Mouse (Mus musculus): ENCODE results near the gene Cyp2d10.

Gene Cyp2d10

GRCm38 (mm10) chr15:82358431-82359260 lies 48.3 kb downstream of the Cyp2d10 start:
- in situ Hi-C loops (cut with MboI) = no loop called here

DNA sequence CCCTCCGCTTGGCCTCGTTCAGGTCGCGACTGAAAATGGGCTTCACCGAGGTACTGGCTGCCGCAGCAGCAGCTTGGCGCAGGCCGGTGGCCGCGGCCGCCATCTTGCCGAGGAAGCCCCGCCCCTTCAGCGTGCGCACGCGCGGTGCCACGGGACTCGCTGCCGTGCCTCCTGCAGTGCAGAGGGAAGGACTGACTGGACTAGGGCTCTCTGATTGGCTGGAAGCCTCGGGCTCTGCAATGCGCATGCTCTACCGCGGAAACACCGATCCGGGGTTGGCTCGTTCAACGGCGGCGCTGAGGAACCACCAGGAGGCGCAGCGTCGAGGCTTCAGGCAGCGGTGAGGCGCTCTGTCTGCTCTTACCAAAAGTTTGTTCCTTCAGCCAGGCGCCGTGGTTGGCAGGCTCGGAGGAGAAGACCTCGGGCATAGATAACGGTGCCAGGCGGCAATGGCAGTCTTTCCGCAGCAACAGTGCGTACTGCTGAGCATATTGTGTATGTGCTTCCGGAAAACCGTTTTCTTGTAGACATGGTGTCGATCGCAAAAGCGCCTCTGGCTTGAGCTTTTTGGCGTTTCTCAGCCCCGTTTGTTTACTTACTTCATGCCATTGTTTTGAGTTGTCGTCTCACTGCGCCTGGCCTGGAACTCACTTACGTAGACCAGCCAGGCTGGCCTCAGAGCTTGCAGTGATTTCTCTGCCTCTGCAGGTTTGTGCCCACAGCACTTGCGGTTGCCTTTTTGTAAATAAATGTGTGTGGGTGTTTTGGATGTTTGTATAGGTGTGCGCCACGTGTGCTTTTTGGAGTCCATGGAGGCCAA lies 52.7 kb downstream of the Cyp2d10 start, which contains the start of gene Ndufa6:
Gene Ndufa6, minus strand, starts transcription at position 197 of the 820 bp plus-strand sequence.
- in situ Hi-C loops (cut with MboI) = no loop called here

DNA sequence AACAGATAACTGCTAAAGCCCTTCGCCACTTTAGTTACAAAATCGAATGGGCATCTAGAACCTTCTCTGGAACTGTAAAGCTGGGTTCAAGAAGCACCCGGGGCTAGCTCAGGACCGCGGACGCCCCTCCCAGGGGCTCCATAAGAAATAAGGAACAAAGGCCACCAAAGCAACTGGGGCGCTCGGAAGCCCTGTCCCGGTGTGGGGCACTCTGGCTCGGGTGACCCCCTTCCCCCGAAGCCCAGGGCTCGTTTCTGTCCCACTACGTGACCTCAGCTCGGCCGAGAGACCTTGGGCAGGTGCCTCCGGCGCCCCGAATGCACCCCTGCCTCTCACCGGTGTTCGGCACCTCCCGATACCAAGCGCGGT lies 53.3 kb downstream of the Cyp2d10 start:
- in situ Hi-C loops (cut with MboI) = no loop called here

GRCm38 (mm10) chr15:82353078-82353744 lies 53.8 kb downstream of the Cyp2d10 start:
- in situ Hi-C loops (cut with MboI) = no loop called here
